Mouse (Mus musculus): ENCODE measurements around the gene Dctd. TPM values are rescaled to one million over a fixed set of nuclear protein-coding genes. Genes with fewer than 3 reads are reported as not detected.

The Dctd gene
- total and polyA plus RNA-seq, 3 experiments = 56.5 to 75.2 (median 58.9) TPM

DNA sequence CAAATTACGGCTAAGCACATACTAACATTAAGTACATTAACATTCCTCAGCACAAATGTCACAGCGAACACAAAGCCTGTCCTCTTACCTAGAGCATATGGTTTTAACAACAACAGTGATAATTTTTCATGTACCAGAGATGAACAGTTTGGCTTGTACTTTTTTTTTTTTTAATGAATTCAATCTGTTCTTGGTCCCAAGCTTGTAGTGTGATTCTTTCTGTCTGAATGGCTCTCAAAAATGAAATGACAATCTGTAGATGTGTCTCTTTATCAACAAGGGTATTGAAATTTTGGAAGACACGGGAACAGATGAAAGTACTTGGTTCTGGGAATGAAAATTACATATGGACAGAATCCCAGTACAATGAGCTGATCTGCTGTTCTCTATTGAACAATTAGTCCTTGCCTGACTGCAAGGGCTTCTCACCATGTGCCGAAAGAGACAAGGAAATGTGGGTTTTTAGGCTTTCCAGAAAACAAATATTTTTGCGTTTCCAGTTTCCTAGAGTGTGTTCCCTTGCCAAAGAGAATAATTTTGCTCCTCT lies 35.3 kb upstream of the Dctd start:
- Histone ChIP-seq H3K4me3 (replicated peaks in 1 of 3; ENCODE audit: low read depth in 2 of 3, low read length in 2 of 3, poor library complexity in 1 of 3) (no peak overlapping the region), H3K79me2 (replicated peaks; ENCODE audit: control insufficient read depth, extremely low read depth, insufficient read depth, poor library complexity, severe bottlenecking) (no peaks in the 10 kb centered on the region), H3K27ac (ENCODE audit: insufficient read depth, low read depth) (no peak overlapping the region), H3K27me3 (replicated peaks) (no peaks in the 10 kb centered on the region), H3K4me1 (ENCODE audit: control insufficient read depth in 1 of 2, insufficient read depth in 2 of 2) (no peaks in the 10 kb centered on the region), H3K9ac (ENCODE audit: insufficient read depth, low read depth) (no peak overlapping the region), H3K36me3 (replicated peaks in 1 of 2; ENCODE audit: control insufficient read depth in 1 of 2, insufficient read depth in 1 of 2, low read length in 1 of 2) (no peaks in the 10 kb centered on the region), H3K4me2 (ENCODE audit: insufficient read depth, low read depth, poor library complexity, severe bottlenecking) (no peak overlapping the region), H3K9me3 (replicated peaks; ENCODE audit: low read length) (no peaks in the 10 kb centered on the region)
- DNase-seq (ENCODE audit: extremely low read depth) = no peak
- dilution Hi-C loops (cut with MboI; ENCODE audit: extremely low pct_ligation_motif_present, extremely low pct_unique_long_range_greater_than_20kb, low sequenced_read_pairs) = no loop called here
- in situ Hi-C loops (cut with MboI; ENCODE audit: low pct_ligation_motif_present, low pct_unique_long_range_greater_than_20kb, low sequenced_read_pairs) = no loop called here
- TF ChIP-seq SMC3 (IDR thresholded peaks at IDR 0.05; ENCODE audit: low read depth, low read length) (no peak), NRF1 (IDR thresholded peaks at IDR 0.05; ENCODE audit: low read depth, low read length) (no peak), ZMIZ1 (IDR thresholded peaks at IDR 0.05; ENCODE audit: low read depth, low read length) (no peak), RAD21 (IDR thresholded peaks at IDR 0.05; ENCODE audit: low read depth, low read length) (no peak), JUN (IDR thresholded peaks at IDR 0.05; ENCODE audit: insufficient read depth, low read depth, low read length) (no peak), KAT2A (IDR thresholded peaks at IDR 0.05; ENCODE audit: insufficient replicate concordance, low read length) (no peak), CHD2 (IDR thresholded peaks at IDR 0.05; ENCODE audit: low read length) (no peak), UBTF (IDR thresholded peaks at IDR 0.05; ENCODE audit: low read depth, low read length) (no peak), RCOR1 (conservative IDR thresholded peaks at IDR 0.05; ENCODE audit: low read depth, low read length) (no peak), EP300 (IDR thresholded peaks at IDR 0.05; ENCODE audit: low read length) (no peak), TCF12 (IDR thresholded peaks at IDR 0.05; ENCODE audit: low read depth, low read length) (no peak), SIN3A (IDR thresholded peaks at IDR 0.05; ENCODE audit: low read length) (no peak), MAFK (IDR thresholded peaks at IDR 0.05; ENCODE audit: insufficient replicate concordance, low read length) (no peak), USF1 (IDR thresholded peaks at IDR 0.05; ENCODE audit: low read depth, low read length) (no peak), MAX (IDR thresholded peaks at IDR 0.05; ENCODE audit: low read length) (no peak), HCFC1 (IDR thresholded peaks at IDR 0.05; ENCODE audit: low read depth, low read length) (no peak), CTCF (conservative IDR thresholded peaks at IDR 0.05 in 1 of 2, IDR thresholded peaks at IDR 0.05 in 1 of 2; ENCODE audit: low read depth in 2 of 2, low read length in 2 of 2) (no peak), TBP (conservative IDR thresholded peaks at IDR 0.05; ENCODE audit: low read depth, low read length) (no peak)

DNA sequence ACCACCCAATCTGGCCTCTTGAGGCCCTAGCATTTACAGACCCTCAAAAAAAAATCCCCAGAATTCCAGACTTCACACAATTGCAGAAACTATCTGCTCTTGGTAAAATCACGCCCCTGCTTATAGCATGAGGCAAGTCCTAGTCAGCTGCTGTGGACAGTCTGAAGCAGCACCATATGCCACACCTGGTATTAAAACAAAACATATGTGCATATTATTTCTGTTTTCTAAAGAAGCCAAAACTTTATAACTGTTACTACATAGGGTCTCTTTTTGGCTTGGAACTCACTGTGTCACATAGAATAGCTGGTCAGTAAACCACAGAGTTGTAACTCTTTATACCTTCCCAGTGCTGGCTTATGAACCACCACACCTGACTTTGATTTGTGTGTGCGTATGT lies 24.7 kb upstream of the Dctd start:
- H3K9me3 ChIP-seq (replicated peaks; ENCODE audit: low read length) = no peaks in the 10 kb centered on the region
- TF ChIP-seq RAD21 (IDR thresholded peaks at IDR 0.05; ENCODE audit: low read depth, low read length) = no peak
- TF ChIP-seq MAZ (IDR thresholded peaks at IDR 0.05; ENCODE audit: low read depth, low read length) = no peak
- no peak for TF ChIP-seq USF1 (IDR thresholded peaks at IDR 0.05; ENCODE audit: low read depth, low read length)
- TF ChIP-seq SIN3A (IDR thresholded peaks at IDR 0.05; ENCODE audit: low read length) = no peak
- TF ChIP-seq TCF12 (IDR thresholded peaks at IDR 0.05; ENCODE audit: low read depth, low read length) = no peak
- no peak for TF ChIP-seq UBTF (IDR thresholded peaks at IDR 0.05; ENCODE audit: low read depth, low read length)
- TF ChIP-seq CHD2 (IDR thresholded peaks at IDR 0.05; ENCODE audit: low read length) = no peak
- TF ChIP-seq MYC (IDR thresholded peaks at IDR 0.05; ENCODE audit: low read depth, low read length) = no peak
- TF ChIP-seq NRF1 (IDR thresholded peaks at IDR 0.05; ENCODE audit: low read depth, low read length) = no peak
- no peak for TF ChIP-seq POLR2AphosphoS2 (IDR thresholded peaks at IDR 0.05; ENCODE audit: low read depth, low read length)
- no peak for TF ChIP-seq JUN (IDR thresholded peaks at IDR 0.05; ENCODE audit: insufficient read depth, low read depth, low read length)
- no peak for TF ChIP-seq JUND (conservative IDR thresholded peaks at IDR 0.05; ENCODE audit: low read depth, low read length)
- no peak for TF ChIP-seq E2F4 (IDR thresholded peaks at IDR 0.05; ENCODE audit: insufficient replicate concordance, low read depth, low read length)
- H3K4me3 ChIP-seq (replicated peaks in 1 of 3; ENCODE audit: low read depth in 2 of 3, low read length in 2 of 3, poor library complexity in 1 of 3) = no peak overlapping the region
- dilution Hi-C loops (cut with MboI; ENCODE audit: extremely low pct_ligation_motif_present, extremely low pct_unique_long_range_greater_than_20kb, low sequenced_read_pairs) = no loop called here
- H3K79me2 ChIP-seq (replicated peaks; ENCODE audit: control insufficient read depth, extremely low read depth, insufficient read depth, poor library complexity, severe bottlenecking) = no peaks in the 10 kb centered on the region
- H3K4me1 ChIP-seq (ENCODE audit: control insufficient read depth in 1 of 2, insufficient read depth in 2 of 2) = peaks cover 0 to 4% of the 10 kb centered on the region in 2 experiments; a peak in 1 of 4 replicates
- in situ Hi-C loops (cut with MboI; ENCODE audit: low pct_ligation_motif_present, low pct_unique_long_range_greater_than_20kb, low sequenced_read_pairs) = no loop called here
- H3K9ac ChIP-seq (ENCODE audit: insufficient read depth, low read depth) = no peak overlapping the region
- no peak for DNase-seq (ENCODE audit: extremely low read depth)
- no peak overlapping the region for H3K27ac ChIP-seq (ENCODE audit: insufficient read depth, low read depth)
- H3K4me2 ChIP-seq (ENCODE audit: insufficient read depth, low read depth, poor library complexity, severe bottlenecking) = no peak overlapping the region
- no peaks in the 10 kb centered on the region for H3K27me3 ChIP-seq (replicated peaks)
- H3K36me3 ChIP-seq (replicated peaks in 1 of 2; ENCODE audit: control insufficient read depth in 1 of 2, insufficient read depth in 1 of 2, low read length in 1 of 2) = no peaks in the 10 kb centered on the region
